26 mouse cellular contexts compared by ENCODE assay signal in the genomic region with DNA sequence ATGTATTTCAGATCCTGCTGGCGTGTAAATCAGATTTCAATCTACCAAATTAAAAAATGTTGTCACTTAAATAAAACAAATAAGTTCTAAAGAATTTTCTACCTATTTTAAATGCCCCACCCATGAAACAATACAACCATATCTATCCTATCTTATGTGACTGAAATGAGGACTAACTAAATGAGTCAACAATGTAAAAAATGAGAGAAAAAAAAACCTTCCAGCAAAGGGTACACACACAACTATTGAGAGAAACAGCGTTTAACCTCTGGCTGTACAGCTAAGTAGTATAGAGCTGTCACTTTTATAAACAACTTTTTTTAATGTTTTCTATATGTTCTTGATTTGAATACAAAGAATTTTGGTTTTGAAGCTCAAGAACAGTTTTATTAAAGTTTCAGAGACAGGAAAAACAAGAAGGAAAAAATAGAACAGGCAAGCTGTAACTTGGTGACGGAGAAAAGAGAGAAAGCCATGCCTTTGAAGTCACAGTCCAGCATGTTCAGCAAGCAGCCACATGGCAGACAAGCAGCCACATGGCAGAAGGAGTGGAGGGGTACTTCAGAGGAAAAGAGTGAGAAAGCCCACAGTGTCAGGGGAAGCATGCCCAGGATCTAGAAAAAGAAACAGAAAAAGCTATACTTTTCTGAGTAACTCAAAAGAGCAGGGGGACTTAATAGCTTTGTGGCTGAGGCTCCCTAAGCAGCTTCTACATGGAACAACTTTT.
DNase-seq lines count a peak whose midpoint lies in the region; ATAC-seq lines count a peak whose summit lies in the region.
"Had no signal": no experiment of that assay in that cellular context is flagged by ENCODE, and none has a peak within 500 bp of the region (broad histone marks: within the 10 kb centered on the region; RNA-seq: fewer than 3 reads in every experiment).

No protein-coding gene starts in this region.

- H3K9me3 ChIP-seq in embryonic facial prominence, embryonic 14.5 days (ENCODE audit: control insufficient read depth, low read length): no peaks in the 10 kb centered on the region
- H3K9me3 ChIP-seq in embryonic facial prominence, embryonic 10.5 days: no peaks in the 10 kb centered on the region
- no peaks in the 10 kb centered on the region for H3K9me3 ChIP-seq in heart, embryonic 16.5 days (replicated peaks; ENCODE audit: control insufficient read depth, low read length)
- no peaks in the 10 kb centered on the region for H3K9me3 ChIP-seq in midbrain, embryonic 11.5 days (ENCODE audit: control insufficient read depth, low read length)
- H3K9me3 ChIP-seq in midbrain, embryonic 13.5 days: no peaks in the 10 kb centered on the region
- H3K9me3 ChIP-seq: forebrain, embryonic 13.5 days; G1E; hindbrain, embryonic 12.5 days; hindbrain, embryonic 15.5 days; intestine, embryonic 15.5 days had no signal

- no peak overlapping the region for H3K4me3 ChIP-seq in embryonic facial prominence, embryonic 14.5 days (ENCODE audit: low read depth, low read length)
- H3K4me3 ChIP-seq in embryonic facial prominence, embryonic 10.5 days: no peak overlapping the region
- H3K4me3 ChIP-seq in heart, embryonic 16.5 days (ENCODE audit: low read length): no peak overlapping the region
- no peak overlapping the region for H3K4me3 ChIP-seq in midbrain, embryonic 11.5 days (ENCODE audit: low read depth, low read length)
- H3K4me3 ChIP-seq in midbrain, embryonic 13.5 days (replicated peaks): no peak overlapping the region
- H3K4me3 ChIP-seq: erythroblast, embryonic 14.5 days; forebrain, embryonic 13.5 days; hindbrain, embryonic 12.5 days; hindbrain, embryonic 15.5 days; intestine, embryonic 15.5 days had no signal

- no peak for DNase-seq in embryonic facial prominence, embryonic 14.5 days (ENCODE audit: low spot score)
- no peak for DNase-seq in embryonic facial prominence, embryonic 10.5 days (ENCODE audit: low spot score)
- DNase-seq in heart, adult 18-20 months: no peak
- peak; percentile 82 for DNase-seq in midbrain, embryonic 11.5 days (ENCODE audit: low spot score, missing footprints)
- peak; percentile 26 for DNase-seq in telencephalon, adult 2 months (ENCODE audit: low read depth, low spot score)
- DNase-seq in kidney, adult 18-20 months: no peak
- DNase-seq: adrenal gland, postnatal 14 days; cerebellum, adult 11-12 months; cerebellum, adult 8-10 months; cerebellum, postnatal 10 days; cerebellum, postnatal 36 days; embryo, embryonic 11 days; gastrocnemius, postnatal 10 days; gastrocnemius, postnatal 36 days; kidney, adult 11 months had no signal

- H3K4me1 ChIP-seq in embryonic facial prominence, embryonic 14.5 days (ENCODE audit: control insufficient read depth, insufficient read depth, low read length): no peaks in the 10 kb centered on the region
- no peaks in the 10 kb centered on the region for H3K4me1 ChIP-seq in embryonic facial prominence, embryonic 10.5 days
- peaks cover 15% of the 10 kb centered on the region; the same call in 1 of the 2 replicates for H3K4me1 ChIP-seq in heart, embryonic 16.5 days (ENCODE audit: control insufficient read depth, insufficient read depth, low read length)
- H3K4me1 ChIP-seq in midbrain, embryonic 11.5 days (ENCODE audit: control insufficient read depth, insufficient read depth, low read length): no peaks in the 10 kb centered on the region
- H3K4me1 ChIP-seq in midbrain, embryonic 13.5 days (replicated peaks): no peaks in the 10 kb centered on the region
- H3K4me1 ChIP-seq: forebrain, embryonic 13.5 days; hindbrain, embryonic 12.5 days; hindbrain, embryonic 15.5 days; intestine, embryonic 15.5 days had no signal

- ATAC-seq in embryonic facial prominence, embryonic 14.5 days (ENCODE audit: low read depth): no peak
- ATAC-seq in heart, embryonic 16.5 days (replicated peaks; ENCODE audit: extremely low read depth, insufficient read depth, low FRiP score): no peak
- ATAC-seq in midbrain, embryonic 11.5 days (ENCODE audit: low FRiP score): no peak
- ATAC-seq in midbrain, embryonic 13.5 days: no peak
- ATAC-seq: forebrain, embryonic 13.5 days; forebrain, embryonic 16.5 days; intestine, embryonic 15.5 days; Patski had no signal

- H3K27me3 ChIP-seq in embryonic facial prominence, embryonic 14.5 days (replicated peaks; ENCODE audit: control insufficient read depth, insufficient read depth, low read length): no peaks in the 10 kb centered on the region
- no peaks in the 10 kb centered on the region for H3K27me3 ChIP-seq in embryonic facial prominence, embryonic 10.5 days (replicated peaks; ENCODE audit: low read depth, poor library complexity, severe bottlenecking)
- no peaks in the 10 kb centered on the region for H3K27me3 ChIP-seq in heart, embryonic 16.5 days (ENCODE audit: control insufficient read depth, insufficient read depth, low read length)
- H3K27me3 ChIP-seq in midbrain, embryonic 11.5 days (ENCODE audit: control insufficient read depth, insufficient read depth, low read length): no peaks in the 10 kb centered on the region
- no peaks in the 10 kb centered on the region for H3K27me3 ChIP-seq in midbrain, embryonic 13.5 days
- H3K27me3 ChIP-seq: forebrain, embryonic 13.5 days; hindbrain, embryonic 12.5 days; hindbrain, embryonic 15.5 days; intestine, embryonic 15.5 days; Patski had no signal

- H3K27ac ChIP-seq in embryonic facial prominence, embryonic 14.5 days (replicated peaks; ENCODE audit: low read depth, low read length): peak overlapping the region; percentile 15; the same call in 1 of the 2 replicates
- no peak overlapping the region for H3K27ac ChIP-seq in embryonic facial prominence, embryonic 10.5 days (replicated peaks)
- H3K27ac ChIP-seq in heart, embryonic 16.5 days (ENCODE audit: low read length): 0 out of 2 replicates have a peak overlapping the region, but pooled peaks have one; percentile 14
- no peak overlapping the region for H3K27ac ChIP-seq in midbrain, embryonic 11.5 days (ENCODE audit: low read depth, low read length)
- H3K27ac ChIP-seq in midbrain, embryonic 13.5 days: no peak overlapping the region
- H3K27ac ChIP-seq: forebrain, embryonic 13.5 days; hindbrain, embryonic 12.5 days; hindbrain, embryonic 15.5 days; intestine, embryonic 15.5 days had no signal

- H3K4me2 ChIP-seq in embryonic facial prominence, embryonic 14.5 days (ENCODE audit: low read depth, low read length): no peak overlapping the region
- H3K4me2 ChIP-seq in heart, embryonic 16.5 days (ENCODE audit: low read depth, low read length): no peak overlapping the region
- H3K4me2 ChIP-seq in midbrain, embryonic 11.5 days: no peak overlapping the region
- H3K4me2 ChIP-seq in midbrain, embryonic 13.5 days (replicated peaks): no peak overlapping the region
- H3K4me2 ChIP-seq: forebrain, embryonic 13.5 days; heart, embryonic 11.5 days; hindbrain, embryonic 12.5 days; hindbrain, embryonic 15.5 days; intestine, embryonic 15.5 days had no signal

- WGBS in embryonic facial prominence, embryonic 14.5 days: 63% methylated on average over 3 of the region's 3 CpGs
- 75% methylated on average over 3 of the region's 3 CpGs for WGBS in embryonic facial prominence, embryonic 10.5 days
- WGBS in heart, embryonic 16.5 days: 63% methylated on average over 3 of the region's 3 CpGs
- 80% methylated on average over 3 of the region's 3 CpGs for WGBS in midbrain, embryonic 11.5 days
- 81% methylated on average over 3 of the region's 3 CpGs for whole genome bisulfite sequencing in midbrain, embryonic 13.5 days

- H3K36me3 ChIP-seq in embryonic facial prominence, embryonic 14.5 days (ENCODE audit: control insufficient read depth, insufficient read depth, low read length): no peaks in the 10 kb centered on the region
- H3K36me3 ChIP-seq in embryonic facial prominence, embryonic 10.5 days (replicated peaks): no peaks in the 10 kb centered on the region
- H3K36me3 ChIP-seq in heart, embryonic 16.5 days (ENCODE audit: control insufficient read depth, insufficient read depth): no peaks in the 10 kb centered on the region
- H3K36me3 ChIP-seq in midbrain, embryonic 11.5 days (ENCODE audit: control insufficient read depth, insufficient read depth, low read length): no peaks in the 10 kb centered on the region
- H3K36me3 ChIP-seq in midbrain, embryonic 13.5 days: no peaks in the 10 kb centered on the region
- H3K36me3 ChIP-seq: hindbrain, embryonic 12.5 days; hindbrain, embryonic 15.5 days; intestine, embryonic 15.5 days had no signal

- H3K9ac ChIP-seq in embryonic facial prominence, embryonic 14.5 days (ENCODE audit: low read depth, low read length): no peak overlapping the region
- H3K9ac ChIP-seq in heart, embryonic 16.5 days (ENCODE audit: low read length): no peak overlapping the region
- no peak overlapping the region for H3K9ac ChIP-seq in midbrain, embryonic 11.5 days (ENCODE audit: low read length)
- no peak overlapping the region for H3K9ac ChIP-seq in midbrain, embryonic 13.5 days (replicated peaks)
- H3K9ac ChIP-seq: forebrain, embryonic 13.5 days; hindbrain, embryonic 12.5 days; hindbrain, embryonic 15.5 days; intestine, embryonic 15.5 days had no signal

Comparison
In these comparisons a context has a peak if more than half of its experiments do, and no peak if none do; other contexts are left out.
1. H3K27ac ChIP-seq: peak in embryonic facial prominence, embryonic 14.5 days (single experiment) and heart, embryonic 16.5 days (single experiment); none in embryonic facial prominence, embryonic 10.5 days (single experiment), midbrain, embryonic 11.5 days (single experiment) and midbrain, embryonic 13.5 days (single experiment).
2. DNase-seq: peak in midbrain, embryonic 11.5 days (single experiment) and telencephalon, adult 2 months (single experiment); none in embryonic facial prominence, embryonic 14.5 days (single experiment), embryonic facial prominence, embryonic 10.5 days (single experiment), heart, adult 18-20 months (0 of 2) and kidney, adult 18-20 months (single experiment).